Mouse (Mus musculus) E14TG2a.4 (cell line): Measurements from ENCODE around the gene Homer3.

ENCODE experiments used
- CTCF ChIP-seq: conservative IDR thresholded peaks from 2 replicates; pipeline ENCODE4 v1.5.1; 2014; ENCODE audit warnings: low read length
- NANOG ChIP-seq: IDR thresholded peaks from 2 replicates; pipeline ENCODE4 v1.6.1; 2014; ENCODE audit warnings: borderline replicate concordance, low read length, mixed read lengths
- POU5F1 ChIP-seq: IDR thresholded peaks from 2 replicates; pipeline ENCODE4 v1.6.1; 2014; ENCODE audit warnings: low read length, borderline replicate concordance

- TF ChIP-seq CTCF (no peak), POU5F1 (no peak), NANOG (no peak)
These were observed 18.3 kb downstream of the Homer3 start for GRCm38 (mm10) chr8:70300881-70301280.
